Mouse (Mus musculus) testis, adult 2 months (tissue): ENCODE results near the gene Cox10. TPM values are rescaled to one million over a fixed set of nuclear protein-coding genes. Genes with fewer than 3 reads are reported as not detected.

Source experiments
- H3K27ac ChIP-seq: fragments of 200-500 bp; 2 replicates; pipeline ENCODE4 v1.5.1; 2012; ENCODE audit warnings: low read depth, low read length; ENCODE audit not compliant: control insufficient read depth, insufficient read depth
- H3K27me3 ChIP-seq: fragments of 200-500 bp; 2 replicates; pipeline ENCODE4 v1.6.1; 2012; ENCODE audit warnings: mild to moderate bottlenecking, low read length, moderate library complexity; ENCODE audit not compliant: control insufficient read depth, insufficient read depth
- H3K36me3 ChIP-seq: fragments of 200-500 bp; 2 replicates; pipeline ENCODE4 v1.6.1; 2012; ENCODE audit warnings: mild to moderate bottlenecking, low read length; ENCODE audit not compliant: control insufficient read depth, insufficient read depth
- H3K4me1 ChIP-seq: fragments of 200-500 bp; 2 replicates; pipeline ENCODE4 v1.6.1; 2012; ENCODE audit warnings: low read length; ENCODE audit not compliant: control insufficient read depth, insufficient read depth
- H3K4me3 ChIP-seq: fragments of 200-500 bp; 2 replicates; pipeline ENCODE4 v1.5.1; 2012; ENCODE audit warnings: low read depth, mild to moderate bottlenecking, low read length, moderate library complexity, mixed read lengths; ENCODE audit not compliant: control insufficient read depth
- CTCF ChIP-seq: fragments of 200-500 bp; IDR thresholded peaks from 2 replicates; pipeline ENCODE4 v1.5.1; 2012; ENCODE audit warnings: low read depth, mild to moderate bottlenecking, inconsistent platforms, low read length, moderate library complexity; ENCODE audit not compliant: control insufficient read depth, insufficient read depth, insufficient replicate concordance
- POLR2A ChIP-seq: fragments of 200-500 bp; IDR thresholded peaks from 2 replicates; pipeline ENCODE4 v1.6.1; 2012; ENCODE audit warnings: low read depth, mild to moderate bottlenecking, inconsistent platforms, low read length, moderate library complexity; ENCODE audit not compliant: control insufficient read depth
- polyA plus RNA-seq: library from polyadenylated mRNA; depleted of rRNA; stranded (reverse); fragments of >200 nt; gene quantifications from 2 replicates; pipeline ENCODE4 v1.2.3, GENCODE M21; 2012

Cox10 gene
- polyA plus RNA-seq, 1 experiment = 11.9 TPM

DNA sequence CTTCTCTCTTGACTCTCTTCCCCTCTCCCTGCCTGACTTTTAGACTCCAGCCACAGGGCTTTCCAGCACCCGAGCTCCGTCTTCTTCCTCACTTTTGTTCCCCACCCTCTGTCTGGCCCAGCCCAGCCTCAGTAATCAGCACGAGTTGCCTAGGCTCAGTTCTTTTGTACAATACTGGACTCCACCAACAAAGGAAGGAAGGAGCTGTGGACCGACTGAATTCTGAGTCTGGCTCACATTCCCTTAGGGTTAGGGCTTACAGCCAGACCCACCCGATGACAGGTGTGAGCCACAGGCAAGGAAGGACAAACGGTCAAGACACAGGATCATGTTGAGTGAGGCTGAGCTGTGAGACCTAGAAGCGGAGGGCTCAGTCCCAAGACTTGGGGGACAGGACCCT lies 122.5 kb downstream of the Cox10 start:
- H3K36me3 ChIP-seq = no peaks in the 10 kb centered on the region
- no peak overlapping the region for H3K4me3 ChIP-seq
- H3K27ac ChIP-seq = no peak overlapping the region
- no peaks in the 10 kb centered on the region for H3K27me3 ChIP-seq
- H3K4me1 ChIP-seq = no peaks in the 10 kb centered on the region; the same call in 1 of the 2 replicates
- TF ChIP-seq CTCF (no peak), POLR2A (no peak)

DNA sequence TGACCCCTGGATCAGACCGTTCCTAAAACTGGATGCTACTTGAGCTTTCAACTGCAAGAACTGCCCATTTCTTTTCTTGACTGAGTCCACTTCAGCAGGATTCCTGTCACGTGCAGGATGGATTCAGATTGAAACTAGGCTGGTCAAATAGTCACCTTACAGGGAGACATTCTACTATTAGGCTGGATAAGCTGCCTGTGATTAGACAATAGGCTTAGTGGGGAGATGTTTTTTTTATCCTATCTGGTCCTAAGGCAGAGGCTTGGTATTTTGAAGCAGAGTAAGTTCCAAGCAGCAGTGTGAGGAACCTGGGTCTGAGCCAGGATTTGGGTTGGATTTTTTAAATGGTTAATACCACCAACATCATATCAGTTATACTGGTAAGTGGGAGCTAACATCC lies 125.4 kb downstream of the Cox10 start:
- Histone ChIP-seq H3K36me3 (no peaks in the 10 kb centered on the region), H3K4me3 (no peak overlapping the region), H3K27ac (no peak overlapping the region), H3K27me3 (no peaks in the 10 kb centered on the region), H3K4me1 (no peaks in the 10 kb centered on the region; the same call in 1 of the 2 replicates)
- TF ChIP-seq CTCF (no peak), POLR2A (no peak)

DNA sequence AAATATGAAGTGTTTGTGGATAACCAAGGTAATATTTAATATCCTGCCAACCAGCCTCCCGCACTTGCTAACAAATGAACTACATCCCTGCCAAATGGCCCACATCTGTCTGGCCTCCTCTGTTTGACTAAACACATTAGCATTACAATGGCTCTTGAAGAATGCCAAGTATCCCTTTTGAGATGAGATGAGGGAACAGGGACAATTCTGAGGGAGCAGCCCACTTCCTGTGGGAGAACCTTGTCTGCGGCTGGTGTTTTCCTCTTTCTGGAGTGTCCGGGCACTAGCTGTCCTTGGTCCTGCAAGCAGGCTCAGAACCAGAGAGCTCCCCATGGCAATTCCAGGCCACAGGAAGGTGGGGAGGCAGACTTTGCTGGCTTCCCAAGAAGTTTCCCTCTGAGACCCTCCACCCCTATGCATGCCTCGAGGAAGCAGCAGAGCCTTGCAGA lies 126.5 kb downstream of the Cox10 start:
- Histone ChIP-seq H3K27ac (no peak overlapping the region), H3K4me1 (no peaks in the 10 kb centered on the region; the same call in 1 of the 2 replicates), H3K36me3 (no peaks in the 10 kb centered on the region), H3K27me3 (no peaks in the 10 kb centered on the region), H3K4me3 (no peak overlapping the region)
- TF ChIP-seq CTCF = no peak

GRCm38 (mm10) chr11:63951831-63952631 lies 127.2 kb downstream of the Cox10 start:
- no peaks in the 10 kb centered on the region for H3K27me3 ChIP-seq

DNA sequence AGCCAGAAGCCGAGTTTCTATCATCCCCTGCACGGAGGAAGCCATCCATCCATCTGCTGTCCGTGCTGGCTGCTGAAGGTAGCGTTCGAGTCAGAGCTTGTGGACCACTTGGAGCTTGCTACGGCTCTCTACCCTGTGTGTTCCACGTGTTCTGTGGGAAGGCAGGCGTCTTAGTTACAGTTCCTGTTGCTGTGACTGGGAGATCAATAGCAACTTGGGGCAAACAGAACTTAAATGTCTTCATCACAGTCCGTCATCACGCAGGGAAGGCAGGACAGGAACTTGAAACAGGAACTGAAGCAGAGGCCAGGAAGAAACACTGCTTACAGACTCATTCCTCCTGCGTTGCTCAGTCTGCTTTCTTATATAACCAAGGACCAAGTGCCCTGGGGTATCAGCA lies 130.9 kb downstream of the Cox10 start:
- Histone ChIP-seq H3K36me3 (no peaks in the 10 kb centered on the region), H3K27ac (no peak overlapping the region), H3K4me3 (no peak overlapping the region), H3K4me1 (no peaks in the 10 kb centered on the region; the same call in 1 of the 2 replicates), H3K27me3 (no peaks in the 10 kb centered on the region)
- TF ChIP-seq CTCF = no peak
- no peak for TF ChIP-seq POLR2A

More at GRCm38 (mm10) chr11:63951831-63952631, 127.2 kb downstream of the Cox10 start:
- no peak overlapping the region for H3K4me3 ChIP-seq
- TF ChIP-seq CTCF (no peak), POLR2A (no peak)
- no peak overlapping the region for H3K27ac ChIP-seq
- no peaks in the 10 kb centered on the region; the same call in 1 of the 2 replicates for H3K4me1 ChIP-seq
- no peaks in the 10 kb centered on the region for H3K36me3 ChIP-seq

DNA sequence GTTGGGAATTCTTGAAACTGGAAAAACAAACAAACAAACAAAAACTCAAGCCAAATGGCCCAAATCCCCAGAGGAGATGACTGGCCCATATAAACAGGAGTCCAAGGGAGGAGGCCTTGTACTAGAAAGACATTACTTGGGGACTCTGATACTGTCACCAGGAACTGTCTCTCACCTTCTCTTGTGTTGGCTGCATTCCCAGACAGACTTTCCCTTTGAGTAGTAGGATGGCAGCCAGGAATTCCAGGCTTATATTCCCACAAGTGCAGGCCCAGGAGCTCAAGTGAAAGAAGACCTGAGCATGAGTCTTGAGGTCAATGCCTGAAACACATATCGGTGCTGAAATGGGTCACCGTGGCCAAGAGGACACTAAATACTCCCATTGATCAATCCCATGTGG lies 132.2 kb downstream of the Cox10 start:
- Histone ChIP-seq H3K27ac (no peak overlapping the region), H3K36me3 (no peaks in the 10 kb centered on the region), H3K27me3 (no peaks in the 10 kb centered on the region), H3K4me1 (no peaks in the 10 kb centered on the region), H3K4me3 (no peak overlapping the region)
- no peak for TF ChIP-seq CTCF
- no peak for TF ChIP-seq POLR2A

- Histone ChIP-seq H3K4me3 (no peak overlapping the region), H3K27me3 (no peaks in the 10 kb centered on the region), H3K4me1 (no peaks in the 10 kb centered on the region), H3K36me3 (no peaks in the 10 kb centered on the region), H3K27ac (no peak overlapping the region)
- TF ChIP-seq CTCF (no peak), POLR2A (no peak)
Observed at GRCm38 (mm10) chr11:63943947-63944346, 135.3 kb downstream of the Cox10 start.
